Mouse (Mus musculus) forebrain, embryonic 10.5 days (tissue): ENCODE results near the gene B3galt1. TPM values are rescaled to one million over a fixed set of nuclear protein-coding genes. Genes with fewer than 3 reads are reported as not detected.

Source experiments
- DNase-seq: peaks from one replicate; pipeline ENCODE4 v3.0.0-alpha.2; 2017; ENCODE audit warnings: low spot score; ENCODE audit errors: extremely low spot score
- H3K27ac ChIP-seq: fragments of 300-500 bp; sonication (generic); 2 replicates; pipeline ENCODE4 v1.5.1; 2016; ENCODE audit warnings: mild to moderate bottlenecking
- H3K27me3 ChIP-seq: fragments of 300-500 bp; sonication (generic); 2 replicates; pipeline ENCODE4 v1.6.1; 2016; ENCODE audit warnings: mild to moderate bottlenecking; ENCODE audit not compliant: poor library complexity, severe bottlenecking
- H3K36me3 ChIP-seq: fragments of 300-500 bp; sonication (generic); replicated peaks from 2 replicates; pipeline ENCODE4 v1.6.1; 2016; ENCODE audit warnings: mild to moderate bottlenecking, moderate library complexity
- H3K4me1 ChIP-seq: fragments of 300-500 bp; sonication (generic); 2 replicates; pipeline ENCODE4 v1.6.1; 2016
- H3K4me3 ChIP-seq: fragments of 300-500 bp; sonication (generic); 2 replicates; pipeline ENCODE4 v1.5.1; 2016; ENCODE audit warnings: mild to moderate bottlenecking, moderate library complexity
- H3K9me3 ChIP-seq: fragments of 300-500 bp; sonication (generic); 2 replicates; pipeline ENCODE4 v1.6.1; 2016; ENCODE audit warnings: mild to moderate bottlenecking, moderate library complexity
- WGBS: fragments of 180-500 bp; shearing (Covaris S2); methylation state at CpG from one replicate; pipeline ENCODE4 v1.1.7; 2016; 5-methylcytosine and 5-hydroxymethylcytosine counted together
- polyA plus RNA-seq: library from polyadenylated mRNA; unstranded; fragments of >200 nt; fragmentation: Nextera tagmentation; extraction: Ambion mirVana; gene quantifications from 2 replicates; pipeline ENCODE4 v1.2.1, GENCODE M21; 2016

Gene B3galt1
- polyA plus RNA-seq, 1 experiment from 2014 or later: 7.4 TPM

- Histone ChIP-seq H3K27me3 (no peaks in the 10 kb centered on the region), H3K4me1 (no peaks in the 10 kb centered on the region), H3K36me3 (no peaks in the 10 kb centered on the region), H3K27ac (no peak overlapping the region), H3K9me3 (no peaks in the 10 kb centered on the region), H3K4me3 (no peak overlapping the region)
- DNase-seq: no peak
- WGBS: 88% methylated on average over 7 of the region's 7 CpGs
Measured at GRCm38 (mm10) chr2:67591831-67592629, 26.4 kb downstream of the B3galt1 start.

- H3K27me3 ChIP-seq: no peaks in the 10 kb centered on the region
Measured at GRCm38 (mm10) chr2:67622902-67623301, 57.2 kb downstream of the B3galt1 start.

GRCm38 (mm10) chr2:67627667-67628066 lies 62.0 kb downstream of the B3galt1 start:
- Histone ChIP-seq H3K9me3 (no peaks in the 10 kb centered on the region), H3K27me3 (no peaks in the 10 kb centered on the region), H3K36me3 (no peaks in the 10 kb centered on the region), H3K4me1 (no peaks in the 10 kb centered on the region), H3K27ac (no peak overlapping the region), H3K4me3 (no peak overlapping the region)
- no peak for DNase-seq
- 89% methylated on average over 3 of the region's 3 CpGs for WGBS

More at GRCm38 (mm10) chr2:67622902-67623301, 57.2 kb downstream of the B3galt1 start:
- Histone ChIP-seq H3K9me3 (no peaks in the 10 kb centered on the region), H3K4me1 (no peaks in the 10 kb centered on the region), H3K27ac (no peak overlapping the region), H3K36me3 (no peaks in the 10 kb centered on the region), H3K4me3 (no peak overlapping the region)
- no peak for DNase-seq

GRCm38 (mm10) chr2:67628289-67628688 lies 62.6 kb downstream of the B3galt1 start:
- Histone ChIP-seq H3K4me3 (no peak overlapping the region), H3K4me1 (no peaks in the 10 kb centered on the region), H3K27me3 (no peaks in the 10 kb centered on the region), H3K9me3 (no peaks in the 10 kb centered on the region), H3K27ac (no peak overlapping the region), H3K36me3 (no peaks in the 10 kb centered on the region)
- DNase-seq: no peak
- WGBS: 86% methylated on average over 3 of the region's 3 CpGs

- Histone ChIP-seq H3K36me3 (no peaks in the 10 kb centered on the region), H3K4me3 (no peak overlapping the region), H3K9me3 (no peaks in the 10 kb centered on the region), H3K27me3 (no peaks in the 10 kb centered on the region), H3K27ac (no peak overlapping the region), H3K4me1 (no peaks in the 10 kb centered on the region)
- no peak for DNase-seq
- 71% methylated on average over 3 of the region's 3 CpGs for WGBS
Measured at GRCm38 (mm10) chr2:67654847-67655246, 89.2 kb downstream of the B3galt1 start.

GRCm38 (mm10) chr2:67657372-67657771 lies 91.7 kb downstream of the B3galt1 start:
- H3K4me3 ChIP-seq: no peak overlapping the region
- no peak for DNase-seq
- H3K4me1 ChIP-seq: no peaks in the 10 kb centered on the region
- no peak overlapping the region for H3K27ac ChIP-seq
- no peaks in the 10 kb centered on the region for H3K36me3 ChIP-seq
- WGBS: 96% methylated on average over 4 of the region's 4 CpGs
- no peaks in the 10 kb centered on the region for H3K27me3 ChIP-seq
- no peaks in the 10 kb centered on the region for H3K9me3 ChIP-seq

- H3K27me3 ChIP-seq: no peaks in the 10 kb centered on the region
- H3K4me1 ChIP-seq: no peaks in the 10 kb centered on the region
- DNase-seq: no peak
- no peak overlapping the region for H3K4me3 ChIP-seq
- no peaks in the 10 kb centered on the region for H3K9me3 ChIP-seq
- no peaks in the 10 kb centered on the region for H3K36me3 ChIP-seq
- H3K27ac ChIP-seq: no peak overlapping the region
- 93% methylated on average over 1 of the region's 1 CpGs for WGBS
Measured at GRCm38 (mm10) chr2:67658091-67658490, 92.4 kb downstream of the B3galt1 start.

- Histone ChIP-seq H3K4me1 (no peaks in the 10 kb centered on the region), H3K36me3 (no peaks in the 10 kb centered on the region), H3K4me3 (no peak overlapping the region), H3K9me3 (no peaks in the 10 kb centered on the region), H3K27me3 (no peaks in the 10 kb centered on the region), H3K27ac (no peak overlapping the region)
- 94% methylated on average over 2 of the region's 2 CpGs for WGBS
- no peak for DNase-seq
Measured at GRCm38 (mm10) chr2:67671721-67672120, 106.0 kb downstream of the B3galt1 start.

- H3K27ac ChIP-seq: no peak overlapping the region
- no peak for DNase-seq
- H3K4me1 ChIP-seq: no peaks in the 10 kb centered on the region
- 88% methylated on average over 4 of the region's 4 CpGs for WGBS
- H3K9me3 ChIP-seq: no peaks in the 10 kb centered on the region
- no peaks in the 10 kb centered on the region for H3K27me3 ChIP-seq
- no peaks in the 10 kb centered on the region for H3K36me3 ChIP-seq
- no peak overlapping the region for H3K4me3 ChIP-seq
Measured at GRCm38 (mm10) chr2:67677697-67678096, 112.0 kb downstream of the B3galt1 start.

- H3K4me1 ChIP-seq: no peaks in the 10 kb centered on the region
- no peak for DNase-seq
- H3K27ac ChIP-seq: no peak overlapping the region
- H3K4me3 ChIP-seq: no peak overlapping the region
- no peaks in the 10 kb centered on the region for H3K27me3 ChIP-seq
- 88% methylated on average over 5 of the region's 5 CpGs for WGBS
- no peaks in the 10 kb centered on the region for H3K36me3 ChIP-seq
- no peaks in the 10 kb centered on the region for H3K9me3 ChIP-seq
Measured at GRCm38 (mm10) chr2:67724249-67724648, 158.6 kb downstream of the B3galt1 start.

GRCm38 (mm10) chr2:67730771-67731170 lies 165.1 kb downstream of the B3galt1 start:
- Histone ChIP-seq H3K9me3 (no peaks in the 10 kb centered on the region), H3K4me3 (no peak overlapping the region), H3K27me3 (no peaks in the 10 kb centered on the region), H3K36me3 (no peaks in the 10 kb centered on the region), H3K27ac (no peak overlapping the region), H3K4me1 (peaks cover 10% of the 10 kb centered on the region)
- no peak for DNase-seq
- WGBS: 75% methylated on average over 2 of the region's 2 CpGs

GRCm38 (mm10) chr2:67751585-67751984 lies 185.9 kb downstream of the B3galt1 start:
- no peak overlapping the region for H3K4me3 ChIP-seq
- H3K27me3 ChIP-seq: no peaks in the 10 kb centered on the region
- H3K36me3 ChIP-seq: no peaks in the 10 kb centered on the region
- no peak overlapping the region for H3K27ac ChIP-seq
- no peak for DNase-seq
- 76% methylated on average over 3 of the region's 3 CpGs for WGBS
- H3K9me3 ChIP-seq: no peaks in the 10 kb centered on the region
- H3K4me1 ChIP-seq: peaks cover 22% of the 10 kb centered on the region

GRCm38 (mm10) chr2:67756507-67756906 lies 190.8 kb downstream of the B3galt1 start:
- no peak for DNase-seq
- H3K9me3 ChIP-seq: no peaks in the 10 kb centered on the region
- H3K27ac ChIP-seq: no peak overlapping the region
- no peaks in the 10 kb centered on the region for H3K36me3 ChIP-seq
- H3K27me3 ChIP-seq: no peaks in the 10 kb centered on the region
- WGBS: 67% methylated on average over 6 of the region's 6 CpGs
- no peak overlapping the region for H3K4me3 ChIP-seq
- H3K4me1 ChIP-seq: peaks cover 19% of the 10 kb centered on the region
